Mouse (Mus musculus) lung, embryonic 14.5 days (tissue): ENCODE measurements at regions not wholly inside any gene's neighbourhood (a gene's known extent, or its start where the extent isn't known, plus 50 kb on each side); places are given as distances from the start of the nearest gene placed in this dataset.
"Not testable (repeated sequence)": the region's sequence is repeated elsewhere in the genome, so short reads cannot be mapped to it uniquely, and the experiment has no call there.

Experiments
- ATAC-seq: fragments of 200-750 bp; cut with Nextera tagmentation; 2 replicates; pipeline ENCODE4 v1.8.0; 2017; ENCODE audit warnings: mild to moderate bottlenecking, moderate TSS enrichment, moderate library complexity; ENCODE audit not compliant: insufficient read depth
- DNase-seq: peaks from one replicate; pipeline ENCODE4 v3.0.0-alpha.2; 2015
- H3K27ac ChIP-seq: fragments of 300-500 bp; sonication (generic); 2 replicates; pipeline ENCODE4 v1.5.1; 2014; ENCODE audit warnings: low read depth, mild to moderate bottlenecking, moderate library complexity
- H3K27me3 ChIP-seq: fragments of 300-500 bp; sonication (generic); 2 replicates; pipeline ENCODE4 v1.6.1; 2014; ENCODE audit warnings: low read length, control low read depth; ENCODE audit not compliant: insufficient read depth
- H3K36me3 ChIP-seq: fragments of 300-500 bp; sonication (generic); 2 replicates; pipeline ENCODE4 v1.6.1; 2014; ENCODE audit warnings: control low read depth; ENCODE audit not compliant: insufficient read depth
- H3K4me1 ChIP-seq: fragments of 300-500 bp; sonication (generic); 2 replicates; pipeline ENCODE4 v1.6.1; 2014; ENCODE audit warnings: antibody characterized with exemption, control low read depth; ENCODE audit not compliant: insufficient read depth
- H3K4me2 ChIP-seq: fragments of 300-500 bp; sonication (generic); 2 replicates; pipeline ENCODE4 v1.6.1; 2014; ENCODE audit warnings: mild to moderate bottlenecking
- H3K4me3 ChIP-seq: fragments of 300-500 bp; sonication (generic); 2 replicates; pipeline ENCODE4 v1.5.1; 2014; ENCODE audit warnings: low read depth, low read length
- H3K9ac ChIP-seq: fragments of 300-500 bp; sonication (generic); 2 replicates; pipeline ENCODE4 v1.6.1; 2014
- H3K9me3 ChIP-seq: fragments of 300-500 bp; sonication (generic); 2 replicates; pipeline ENCODE4 v1.6.1; 2016; ENCODE audit warnings: low read depth, low read length, control low read depth
- CTCF ChIP-seq: IDR thresholded peaks from 2 replicates; pipeline ENCODE4 v1.5.1; 2016; ENCODE audit warnings: antibody characterized with exemption, low read depth
- WGBS: fragments of 180-500 bp; shearing (Covaris S2); extraction: QIAGEN DNeasy Blood & Tissue Kit; methylation state at CpG from one replicate; pipeline ENCODE4 v1.1.7; 2014; 5-methylcytosine and 5-hydroxymethylcytosine counted together

DNA sequence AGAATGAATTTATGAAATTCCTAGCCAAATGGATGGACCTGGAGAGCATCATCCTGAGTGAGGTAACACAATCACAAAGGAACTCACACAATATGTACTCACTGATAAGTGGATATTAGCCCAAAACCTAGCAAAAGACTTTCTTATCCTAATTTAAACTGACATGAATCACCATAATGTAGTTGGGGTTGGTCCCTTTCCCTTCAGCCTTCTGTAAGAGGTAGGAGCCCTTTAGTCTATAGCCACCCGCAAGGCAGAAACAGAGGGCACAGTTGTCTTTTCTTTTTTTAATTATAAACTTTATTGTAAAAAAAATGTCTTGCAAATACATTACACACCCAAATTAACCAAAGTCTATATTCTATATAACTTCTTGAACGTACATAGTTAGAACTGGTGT lies 81.3 kb downstream of the Ogfrl1 start:
- not testable (repeated sequence) for H3K9ac ChIP-seq, H3K9me3 ChIP-seq, H3K36me3 ChIP-seq, H3K4me3 ChIP-seq, H3K27ac ChIP-seq, H3K27me3 ChIP-seq, H3K4me1 ChIP-seq, H3K4me2 ChIP-seq, DNase-seq, ATAC-seq
- WGBS, result 96% methylated on average over 2 of the region's 2 CpGs

DNA sequence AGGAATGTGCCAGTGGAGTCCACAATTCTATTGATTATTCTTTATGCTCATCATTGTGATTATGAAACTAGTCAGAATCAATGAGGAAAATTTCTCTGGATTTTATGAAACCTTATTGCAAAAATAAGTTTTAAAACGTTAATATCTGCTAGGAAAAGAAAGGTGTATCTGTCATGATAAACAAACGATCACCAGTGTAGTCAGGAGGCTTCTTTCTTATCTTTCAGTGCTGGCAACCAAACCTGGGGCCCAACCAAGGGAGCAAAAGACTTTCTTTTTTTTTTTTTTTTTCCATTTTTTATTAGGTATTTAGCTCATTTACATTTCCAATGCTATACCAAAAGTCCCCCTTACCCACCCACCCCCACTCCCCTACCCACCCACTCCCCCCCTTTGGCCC lies 82.7 kb downstream of the Ogfrl1 start:
- not testable (repeated sequence) for DNase-seq, H3K27me3 ChIP-seq, H3K4me3 ChIP-seq, H3K4me1 ChIP-seq, H3K9ac ChIP-seq, H3K9me3 ChIP-seq, H3K36me3 ChIP-seq, H3K4me2 ChIP-seq, ATAC-seq, H3K27ac ChIP-seq
- 68% methylated on average over 2 of the region's 2 CpGs for WGBS

DNA sequence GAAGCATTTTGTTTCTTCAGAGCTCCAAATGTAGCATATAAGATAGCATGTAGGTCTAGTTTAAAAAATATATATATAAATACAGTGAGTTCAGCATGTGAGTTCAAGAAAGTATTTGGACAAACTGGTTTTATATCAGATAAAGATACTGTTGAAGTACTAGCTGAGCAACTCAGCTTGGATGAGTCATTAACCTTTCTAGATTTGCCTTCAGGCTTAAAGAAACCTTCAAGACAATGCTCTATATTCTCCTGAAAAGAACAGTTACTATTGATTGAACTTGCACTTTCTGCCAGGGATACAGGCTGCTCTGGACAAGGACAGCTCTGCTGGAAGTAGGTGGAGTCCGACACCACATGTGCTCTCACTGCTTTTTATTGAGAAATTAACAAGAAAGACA lies 104.9 kb downstream of the Ogfrl1 start:
- TF ChIP-seq CTCF, result no peak
- ATAC-seq, result no peak
- no peak overlapping the region for H3K27ac ChIP-seq
- WGBS, result 85% methylated on average over 1 of the region's 1 CpGs
- no peak overlapping the region for H3K4me3 ChIP-seq
- no peak overlapping the region for H3K9ac ChIP-seq
- H3K9me3 ChIP-seq, result no peaks in the 10 kb centered on the region
- H3K4me2 ChIP-seq, result no peak overlapping the region
- 0 out of 2 replicates have a peak, but pooled peaks cover 3% of the 10 kb centered on the region for H3K36me3 ChIP-seq
- DNase-seq, result no peak
- H3K27me3 ChIP-seq, result no peaks in the 10 kb centered on the region
- H3K4me1 ChIP-seq, result no peaks in the 10 kb centered on the region

DNA sequence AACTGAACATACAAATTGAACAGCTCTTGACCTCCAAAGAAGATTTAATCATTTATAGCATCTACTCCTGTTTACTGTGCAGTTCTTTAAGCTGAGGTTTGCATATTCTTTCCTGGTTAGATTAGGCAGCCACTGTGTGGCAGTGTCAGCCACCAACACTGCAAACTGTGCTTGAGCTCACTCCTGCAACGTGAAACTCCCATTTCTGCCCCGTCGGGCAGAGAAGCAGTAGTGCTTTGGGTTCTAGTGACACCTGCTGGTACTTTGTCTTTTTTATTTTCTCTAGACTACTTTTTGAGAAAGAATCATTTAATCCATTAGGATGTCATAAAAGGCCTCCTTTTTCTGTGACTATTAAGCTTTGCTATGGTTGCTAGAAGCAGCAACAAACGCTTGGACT lies 110.8 kb downstream of the Ogfrl1 start:
- no peak overlapping the region for H3K9ac ChIP-seq
- ATAC-seq (peak; percentile 77; the same call in 1 of the 2 replicates), DNase-seq (peak; percentile 86)
- no peak overlapping the region for H3K4me3 ChIP-seq
- H3K9me3 ChIP-seq, result no peaks in the 10 kb centered on the region
- H3K4me1 ChIP-seq, result no peaks in the 10 kb centered on the region
- peak; percentile 74 for TF ChIP-seq CTCF
- 0 out of 2 replicates have a peak, but pooled peaks cover 6% of the 10 kb centered on the region for H3K36me3 ChIP-seq
- H3K27me3 ChIP-seq, result no peaks in the 10 kb centered on the region
- no peak overlapping the region for H3K27ac ChIP-seq
- 23% methylated on average over 4 of the region's 4 CpGs for WGBS
- no peak overlapping the region for H3K4me2 ChIP-seq

- no peak for DNase-seq
- Histone ChIP-seq H3K27me3 (no peaks in the 10 kb centered on the region), H3K9ac (no peak overlapping the region), H3K4me3 (no peak overlapping the region), H3K9me3 (no peaks in the 10 kb centered on the region), H3K36me3 (peaks cover 15% of the 10 kb centered on the region; the same call in 1 of the 2 replicates), H3K4me1 (no peaks in the 10 kb centered on the region), H3K4me2 (no peak overlapping the region), H3K27ac (no peak overlapping the region)
- WGBS, result 91% methylated on average over 4 of the region's 4 CpGs
- no peak for TF ChIP-seq CTCF
- no peak for ATAC-seq
Observed at GRCm38 (mm10) chr1:23282870-23283219, 114.7 kb downstream of the Ogfrl1 start.

DNA sequence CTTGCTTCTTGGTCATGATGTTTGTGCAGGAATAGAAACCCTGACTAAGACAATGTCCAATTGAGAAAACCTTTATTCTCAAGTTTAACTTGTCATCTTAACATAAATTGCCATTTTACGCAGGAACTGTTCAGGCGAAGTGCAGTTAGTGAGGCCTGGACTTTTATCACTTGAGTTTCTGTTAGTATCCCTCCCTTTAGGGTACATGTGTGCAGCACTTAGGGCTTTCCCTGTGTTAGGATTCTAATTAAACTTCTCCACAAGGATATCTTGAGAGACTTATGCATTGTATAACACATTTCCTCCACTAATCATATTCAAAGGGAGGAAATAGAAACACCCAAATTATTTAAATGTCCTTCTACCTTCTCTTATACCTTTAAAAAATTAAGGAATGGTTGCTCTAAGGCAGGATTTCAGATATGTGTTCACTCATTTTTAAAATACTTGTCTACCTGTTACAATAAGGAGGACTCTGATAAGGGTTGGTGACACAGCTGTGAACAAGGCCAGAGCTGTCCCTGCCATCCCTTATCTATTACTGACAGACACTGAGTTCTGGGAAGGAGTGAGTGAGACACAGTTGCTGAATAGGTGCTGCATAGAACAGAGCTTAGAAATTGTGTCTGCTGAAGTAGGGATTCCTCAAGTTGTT lies 115.2 kb downstream of the Ogfrl1 start:
- ATAC-seq, result peak; percentile 76; the same call in 1 of the 2 replicates
- Histone ChIP-seq H3K9me3 (no peaks in the 10 kb centered on the region), H3K36me3 (peaks cover 15% of the 10 kb centered on the region; the same call in 1 of the 2 replicates), H3K4me2 (no peak overlapping the region), H3K4me3 (no peak overlapping the region), H3K9ac (no peak overlapping the region), H3K27me3 (no peaks in the 10 kb centered on the region), H3K4me1 (no peaks in the 10 kb centered on the region), H3K27ac (no peak overlapping the region)
- DNase-seq, result no peak
- no peak for TF ChIP-seq CTCF
- 89% methylated on average over 2 of the region's 2 CpGs for WGBS

- H3K27me3 ChIP-seq, result no peaks in the 10 kb centered on the region
- H3K9ac ChIP-seq, result no peak overlapping the region
- peaks cover 19% of the 10 kb centered on the region for H3K36me3 ChIP-seq
- DNase-seq, result peak; percentile 48
- H3K4me2 ChIP-seq, result no peak overlapping the region
- no peaks in the 10 kb centered on the region for H3K4me1 ChIP-seq
- H3K4me3 ChIP-seq, result no peak overlapping the region
- 71% methylated on average over 2 of the region's 2 CpGs for WGBS
- no peak overlapping the region for H3K27ac ChIP-seq
- no peak for TF ChIP-seq CTCF
- ATAC-seq, result peak; percentile 58; the same call in 1 of the 2 replicates
- H3K9me3 ChIP-seq, result no peaks in the 10 kb centered on the region
Observed at GRCm38 (mm10) chr1:23279827-23280226, 117.7 kb downstream of the Ogfrl1 start.

GRCm38 (mm10) chr1:23272077-23272476 lies 125.5 kb downstream of the Ogfrl1 start:
- ATAC-seq (peak; percentile 55; the same call in 1 of the 2 replicates), DNase-seq (peak; percentile 76)
- peaks cover 6% of the 10 kb centered on the region for H3K36me3 ChIP-seq
- no peak overlapping the region for H3K9ac ChIP-seq
- peak overlapping the region; percentile 48 for H3K4me2 ChIP-seq
- 9% methylated on average over 6 of the region's 6 CpGs for WGBS
- H3K27ac ChIP-seq, result peak overlapping the region; percentile 90
- H3K27me3 ChIP-seq, result no peaks in the 10 kb centered on the region
- H3K9me3 ChIP-seq, result no peaks in the 10 kb centered on the region
- TF ChIP-seq CTCF, result no peak
- H3K4me1 ChIP-seq, result 0 out of 2 replicates have a peak, but pooled peaks cover 10% of the 10 kb centered on the region
- H3K4me3 ChIP-seq, result no peak overlapping the region
